Mouse (Mus musculus) urinary bladder, adult 18-20 months (tissue): ENCODE measurements around the gene Ift46.
"Not testable (repeated sequence)": the region's sequence is repeated elsewhere in the genome, so short reads cannot be mapped to it uniquely, and the experiment has no call there.

Experiments
- DNase-seq, 2 experiments: peaks; one replicate each; pipeline ENCODE4 v3.0.0; 2022; ENCODE audit warnings: low spot score in 2 of 2, mixed read lengths in 2 of 2

The Ift46 gene

GRCm38 (mm10) chr9:44735886-44736285 lies 31.8 kb upstream of the Ift46 start:
- DNase-seq = no peak

- DNase-seq = no peak
Observed at GRCm38 (mm10) chr9:44736301-44736700, 31.4 kb upstream of the Ift46 start.

GRCm38 (mm10) chr9:44737240-44737949 lies 30.3 kb upstream of the Ift46 start:
- peak in 1 of 2 experiments; percentile 72 for DNase-seq

- no peak for DNase-seq
Observed at GRCm38 (mm10) chr9:44740663-44741192, 27.0 kb upstream of the Ift46 start.

- no peak for DNase-seq
Observed at GRCm38 (mm10) chr9:44745371-44745770, 22.3 kb upstream of the Ift46 start.

GRCm38 (mm10) chr9:44746666-44747065 lies 21.0 kb upstream of the Ift46 start:
- DNase-seq = no peak

GRCm38 (mm10) chr9:44747341-44747740 lies 20.4 kb upstream of the Ift46 start:
- no peak for DNase-seq

GRCm38 (mm10) chr9:44748473-44748872 lies 19.2 kb upstream of the Ift46 start:
- no peak for DNase-seq

- no peak for DNase-seq
Observed at GRCm38 (mm10) chr9:44760873-44761272, 6.8 kb upstream of the Ift46 start.

- not testable (repeated sequence) for DNase-seq
Observed at GRCm38 (mm10) chr9:44768029-44768394, 304 bp downstream of the Ift46 start.

GRCm38 (mm10) chr9:44771376-44771775 lies 3.7 kb downstream of the Ift46 start:
- no peak for DNase-seq

GRCm38 (mm10) chr9:44772392-44772749 lies 4.7 kb downstream of the Ift46 start:
- no peak for DNase-seq

GRCm38 (mm10) chr9:44772750-44773651 lies 5.3 kb downstream of the Ift46 start:
- DNase-seq = peak; percentile 75 to 87

GRCm38 (mm10) chr9:44792842-44793241 lies 25.1 kb downstream of the Ift46 start:
- no peak for DNase-seq

GRCm38 (mm10) chr9:44798298-44798697 lies 30.6 kb downstream of the Ift46 start:
- DNase-seq = no peak

GRCm38 (mm10) chr9:44799102-44799957 lies 31.6 kb downstream of the Ift46 start, which contains the start of gene Tmem25:
Gene Tmem25 (minus strand): TSS chr9:44799307.
- DNase-seq = peak; percentile 81 to 92

- no peak for DNase-seq
Observed at GRCm38 (mm10) chr9:44799958-44800324, 32.2 kb downstream of the Ift46 start.

GRCm38 (mm10) chr9:44801669-44802068 lies 34.0 kb downstream of the Ift46 start:
- DNase-seq = no peak

GRCm38 (mm10) chr9:44802808-44803450 lies 35.2 kb downstream of the Ift46 start, which contains the start of gene Ttc36:
Gene Ttc36 (minus strand): TSS chr9:44803072.
- peak in 1 of 2 experiments; percentile 33 for DNase-seq

- no peak for DNase-seq
Observed at GRCm38 (mm10) chr9:44804678-44805077, 37.0 kb downstream of the Ift46 start.

- no peak for DNase-seq
Observed at GRCm38 (mm10) chr9:44805536-44805935, 37.8 kb downstream of the Ift46 start.
